Mouse (Mus musculus) forebrain, embryonic 15.5 days (tissue): ENCODE data around the gene Scnn1a. TPM values are rescaled to one million over a fixed set of nuclear protein-coding genes. Genes with fewer than 3 reads are reported as not detected.
A peak's percentile ranks its signal among the peaks of the same experiment; 100 is the strongest.

Source experiments
- ATAC-seq: fragments of 200-750 bp; cut with Nextera tagmentation; replicated peaks from 2 replicates; pipeline ENCODE4 v1.8.0; 2017; ENCODE audit warnings: mild to moderate bottlenecking, moderate TSS enrichment, moderate library complexity
- H3K27ac ChIP-seq: fragments of 300-500 bp; sonication (generic); replicated peaks from 2 replicates; pipeline ENCODE4 v1.5.1; 2015; ENCODE audit warnings: mild to moderate bottlenecking, inconsistent platforms
- H3K27me3 ChIP-seq: fragments of 300-500 bp; sonication (generic); 2 replicates; pipeline ENCODE4 v1.6.1; 2015; ENCODE audit warnings: inconsistent platforms
- H3K36me3 ChIP-seq: fragments of 300-500 bp; sonication (generic); 2 replicates; pipeline ENCODE4 v1.6.1; 2015; ENCODE audit warnings: mild to moderate bottlenecking, inconsistent platforms
- H3K4me1 ChIP-seq: fragments of 300-500 bp; sonication (generic); 2 replicates; pipeline ENCODE4 v1.6.1; 2015; ENCODE audit warnings: inconsistent platforms
- H3K4me2 ChIP-seq: fragments of 300-500 bp; sonication (generic); replicated peaks from 2 replicates; pipeline ENCODE4 v1.6.1; 2015; ENCODE audit warnings: mild to moderate bottlenecking, inconsistent platforms
- H3K4me3 ChIP-seq: fragments of 300-500 bp; sonication (generic); 2 replicates; pipeline ENCODE4 v1.5.1; 2015; ENCODE audit warnings: mild to moderate bottlenecking, inconsistent platforms
- H3K9ac ChIP-seq: fragments of 300-500 bp; sonication (generic); replicated peaks from 2 replicates; pipeline ENCODE4 v1.6.1; 2015; ENCODE audit warnings: mild to moderate bottlenecking, inconsistent platforms
- H3K9me3 ChIP-seq: fragments of 300-500 bp; sonication (generic); 2 replicates; pipeline ENCODE4 v1.6.1; 2016; ENCODE audit warnings: inconsistent platforms
- WGBS: fragments of 180-500 bp; shearing (Covaris S2); methylation state at CpG from one replicate; pipeline ENCODE4 v1.1.7; 2015; ENCODE audit warnings: mixed read lengths; 5-methylcytosine and 5-hydroxymethylcytosine counted together
- polyA plus RNA-seq: library from polyadenylated mRNA; unstranded; fragments of >200 nt; fragmentation: Nextera tagmentation; extraction: Ambion mirVana; gene quantifications from 2 replicates; pipeline ENCODE4 v1.2.1, GENCODE M21; 2015

The Scnn1a gene
- polyA plus RNA-seq, 1 experiment from 2014 or later: 0.25 TPM

DNA sequence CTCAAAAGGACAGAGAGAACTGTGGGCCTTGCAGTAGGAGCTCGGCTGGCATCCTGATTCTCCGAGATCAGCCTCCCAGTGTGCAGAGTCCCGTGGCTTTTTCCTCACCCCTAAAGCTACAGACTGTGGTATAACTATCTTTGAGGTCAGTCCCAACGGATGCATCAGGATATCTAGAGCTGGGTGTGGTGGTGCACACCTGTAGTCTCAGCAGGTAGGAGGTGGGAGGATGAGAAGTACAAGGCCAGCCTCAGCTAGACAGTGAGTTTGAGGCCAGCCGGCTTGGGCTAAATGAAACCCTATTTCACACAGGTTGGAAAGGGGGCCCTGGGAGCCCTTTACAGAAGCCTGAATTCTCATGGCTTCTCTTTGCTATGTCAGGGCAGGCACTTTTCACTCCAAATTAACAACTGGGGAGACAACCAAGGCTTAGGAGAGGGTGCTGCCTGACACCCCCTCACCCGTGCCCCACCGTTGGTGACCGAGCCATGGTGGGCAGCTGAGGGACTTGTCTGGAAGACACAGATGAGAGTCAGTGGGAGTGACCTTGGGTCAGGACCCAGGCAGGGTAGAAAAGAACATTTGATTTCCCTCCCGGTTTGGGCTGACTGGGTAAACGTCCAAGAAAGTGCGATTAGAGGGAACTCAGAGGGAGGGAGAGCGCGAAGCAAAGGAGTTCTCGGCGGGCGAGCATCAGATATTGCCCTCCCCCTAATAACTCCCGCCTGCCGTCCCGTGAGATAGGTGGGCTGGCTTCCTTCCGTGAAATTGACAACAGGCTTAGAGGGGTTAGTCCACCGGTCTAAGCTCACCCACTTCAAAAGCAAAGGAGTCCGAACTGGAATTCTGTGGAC, 28.5 kb downstream of the Scnn1a start, which contains the start of gene Tnfrsf1a:
Gene Tnfrsf1a, plus strand, starts transcription at position 642 of the 854 bp plus-strand sequence.
- Histone ChIP-seq H3K4me3 (peak within 1 kb of the TSS; percentile 43), H3K36me3 (no peaks in the 10 kb centered on the region), H3K4me1 (peaks cover 20% of the 10 kb centered on the region), H3K9ac (peak within 1 kb of the TSS; percentile 52), H3K27me3 (no peaks in the 10 kb centered on the region), H3K9me3 (no peaks in the 10 kb centered on the region), H3K27ac (no peak within 1 kb of the TSS), H3K4me2 (peak within 1 kb of the TSS; percentile 54)
- peak; percentile 36; the same call in 1 of the 2 replicates for ATAC-seq
- 6% methylated on average over 22 of the region's 22 CpGs for WGBS

GRCm38 (mm10) chr6:125349575-125350230, 29.2 kb downstream of the Scnn1a start:
- Histone ChIP-seq H3K4me1 (peaks cover 23% of the 10 kb centered on the region), H3K27me3 (no peaks in the 10 kb centered on the region), H3K9ac (peak overlapping the region; percentile 52), H3K27ac (no peak overlapping the region), H3K9me3 (no peaks in the 10 kb centered on the region), H3K4me3 (peak overlapping the region; percentile 43), H3K4me2 (peak overlapping the region; percentile 54), H3K36me3 (no peaks in the 10 kb centered on the region)
- peak; percentile 75 for ATAC-seq
- WGBS: under 1% methylated on average over 27 of the region's 27 CpGs

- Histone ChIP-seq H3K9me3 (no peaks in the 10 kb centered on the region), H3K9ac (peak overlapping the region; percentile 52), H3K4me1 (peaks cover 30% of the 10 kb centered on the region), H3K4me2 (peak overlapping the region; percentile 54), H3K4me3 (peak overlapping the region; percentile 43), H3K27ac (no peak overlapping the region), H3K36me3 (no peaks in the 10 kb centered on the region), H3K27me3 (no peaks in the 10 kb centered on the region)
- 8% methylated on average over 20 of the region's 20 CpGs for WGBS
- no peak; the same call in 1 of the 2 replicates for ATAC-seq
Measured at GRCm38 (mm10) chr6:125350231-125350994, 30.0 kb downstream of the Scnn1a start.

DNA sequence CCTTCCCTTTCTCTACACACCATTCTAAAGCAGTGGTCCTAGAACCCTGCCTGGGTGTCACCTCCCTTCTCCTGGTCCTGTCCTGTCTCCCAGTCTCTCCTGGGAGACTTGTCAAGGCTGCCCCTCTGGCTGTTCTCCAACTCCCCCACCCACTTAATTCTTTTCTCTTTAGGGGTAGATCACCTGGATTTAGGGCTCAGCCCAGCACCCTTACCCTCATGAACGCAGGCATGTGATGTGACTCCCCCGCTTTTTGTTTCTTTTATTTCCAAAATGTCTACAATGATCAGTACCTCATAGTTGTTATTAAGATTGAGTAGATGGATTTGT, 30.5 kb downstream of the Scnn1a start:
- Histone ChIP-seq H3K4me3 (no peak overlapping the region), H3K27ac (no peak overlapping the region), H3K36me3 (no peaks in the 10 kb centered on the region), H3K9me3 (no peaks in the 10 kb centered on the region), H3K9ac (no peak overlapping the region), H3K27me3 (no peaks in the 10 kb centered on the region), H3K4me1 (peaks cover 34% of the 10 kb centered on the region), H3K4me2 (peak overlapping the region; percentile 54; the same call in 1 of the 2 replicates)
- ATAC-seq: no peak
- WGBS: 87% methylated on average over 2 of the region's 2 CpGs

DNA sequence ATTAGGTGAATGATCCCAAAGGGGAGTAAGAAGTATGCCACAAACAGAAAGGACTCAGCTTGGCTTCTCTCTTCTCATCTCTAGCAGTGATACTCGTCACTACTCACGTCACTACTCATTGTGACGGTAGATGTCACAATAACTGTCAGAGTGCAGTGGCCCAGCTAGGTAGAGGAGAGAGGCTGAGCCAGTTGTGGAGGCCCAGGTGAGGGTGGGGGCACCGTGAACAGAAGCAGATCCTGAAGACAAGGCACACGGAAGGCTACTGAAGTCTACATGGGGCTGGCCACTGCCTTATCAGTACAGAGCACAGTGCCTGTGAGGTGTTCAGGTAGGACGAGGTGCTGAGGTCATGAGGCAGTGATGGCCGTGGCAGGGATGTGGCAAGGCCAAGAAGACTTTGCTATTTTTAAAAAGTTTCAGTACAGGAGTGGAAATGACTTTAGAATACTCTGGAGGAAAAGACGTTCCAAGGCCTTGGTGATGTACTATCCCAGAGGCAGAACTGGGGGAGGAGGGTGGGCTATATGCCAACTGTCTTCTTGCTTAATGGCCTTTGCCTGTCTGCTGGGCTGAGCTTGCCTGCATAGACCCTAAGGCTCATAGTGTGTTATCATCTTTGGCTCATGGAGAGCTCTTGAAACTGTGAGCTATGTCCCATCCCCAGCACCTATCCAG, 31.0 kb downstream of the Scnn1a start:
- Histone ChIP-seq H3K9me3 (no peaks in the 10 kb centered on the region), H3K27ac (no peak overlapping the region), H3K4me3 (no peak overlapping the region), H3K4me2 (no peak overlapping the region), H3K36me3 (no peaks in the 10 kb centered on the region), H3K9ac (no peak overlapping the region), H3K27me3 (no peaks in the 10 kb centered on the region), H3K4me1 (peaks cover 34% of the 10 kb centered on the region)
- 73% methylated on average over 8 of the region's 8 CpGs for WGBS
- no peak for ATAC-seq

GRCm38 (mm10) chr6:125352046-125352384, 31.6 kb downstream of the Scnn1a start:
- H3K27ac ChIP-seq: no peak overlapping the region
- H3K9ac ChIP-seq: no peak overlapping the region
- no peaks in the 10 kb centered on the region for H3K27me3 ChIP-seq
- H3K4me3 ChIP-seq: no peak overlapping the region
- peaks cover 34% of the 10 kb centered on the region for H3K4me1 ChIP-seq
- no peak overlapping the region for H3K4me2 ChIP-seq
- WGBS: 78% methylated on average over 5 of the region's 5 CpGs
- no peaks in the 10 kb centered on the region for H3K36me3 ChIP-seq
- no peaks in the 10 kb centered on the region for H3K9me3 ChIP-seq
- ATAC-seq: no peak

DNA sequence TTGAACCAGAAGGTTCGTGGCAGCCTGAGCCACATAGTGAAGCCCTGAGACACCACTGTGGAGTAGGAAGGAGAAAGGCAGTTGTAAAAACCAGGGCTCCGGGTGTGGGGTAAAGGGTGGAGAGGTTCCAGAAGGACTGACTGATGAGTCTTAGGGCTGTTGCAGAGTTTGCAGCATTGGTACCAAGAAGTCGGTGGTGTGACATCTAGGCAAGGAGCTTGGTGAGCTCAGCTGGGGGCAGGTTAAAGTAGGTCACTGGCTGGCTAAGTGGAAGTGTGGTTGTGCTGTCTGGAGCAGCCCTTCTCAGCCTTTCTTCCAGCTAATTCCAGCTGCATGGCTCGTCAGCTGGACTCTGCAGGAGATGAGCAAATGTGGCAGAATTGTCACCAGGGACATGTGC, 32.4 kb downstream of the Scnn1a start:
- no peaks in the 10 kb centered on the region for H3K36me3 ChIP-seq
- H3K4me3 ChIP-seq: no peak overlapping the region
- H3K9me3 ChIP-seq: no peaks in the 10 kb centered on the region
- WGBS: 71% methylated on average over 4 of the region's 4 CpGs
- H3K27ac ChIP-seq: no peak overlapping the region
- H3K9ac ChIP-seq: no peak overlapping the region
- no peak overlapping the region for H3K4me2 ChIP-seq
- peaks cover 34% of the 10 kb centered on the region for H3K4me1 ChIP-seq
- no peak for ATAC-seq
- no peaks in the 10 kb centered on the region for H3K27me3 ChIP-seq

DNA sequence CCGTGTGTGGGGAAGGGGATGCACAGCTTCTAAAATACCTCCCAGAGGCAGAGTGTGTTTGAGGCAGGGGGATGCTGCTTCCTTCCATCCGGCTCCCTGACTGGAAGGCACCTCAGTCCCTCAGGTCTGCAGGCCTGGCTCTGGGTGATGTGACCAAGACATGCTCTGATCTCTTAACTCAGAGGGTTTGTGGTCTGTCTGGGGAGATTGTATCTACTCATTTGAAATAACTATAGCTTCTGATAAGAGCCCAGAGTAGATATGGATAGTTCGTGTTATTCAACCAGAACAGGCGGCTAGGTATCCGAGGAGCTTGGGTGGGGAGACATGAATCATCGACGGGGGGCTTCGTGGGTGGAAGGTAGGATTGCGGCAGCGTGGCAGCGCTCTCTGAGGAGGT, 32.8 kb downstream of the Scnn1a start:
- no peaks in the 10 kb centered on the region for H3K9me3 ChIP-seq
- H3K36me3 ChIP-seq: no peaks in the 10 kb centered on the region
- no peak overlapping the region for H3K4me3 ChIP-seq
- ATAC-seq: no peak
- no peak overlapping the region for H3K27ac ChIP-seq
- H3K9ac ChIP-seq: no peak overlapping the region
- peaks cover 34% of the 10 kb centered on the region for H3K4me1 ChIP-seq
- WGBS: 80% methylated on average over 11 of the region's 11 CpGs
- no peak overlapping the region for H3K4me2 ChIP-seq
- no peaks in the 10 kb centered on the region for H3K27me3 ChIP-seq

- ATAC-seq: no peak
- Histone ChIP-seq H3K9ac (no peak overlapping the region), H3K4me1 (peaks cover 34% of the 10 kb centered on the region), H3K36me3 (no peaks in the 10 kb centered on the region), H3K27me3 (no peaks in the 10 kb centered on the region), H3K4me3 (no peak overlapping the region), H3K27ac (no peak overlapping the region), H3K4me2 (no peak overlapping the region), H3K9me3 (no peaks in the 10 kb centered on the region)
- 80% methylated on average over 4 of the region's 4 CpGs for WGBS
Measured at GRCm38 (mm10) chr6:125353655-125354054, 33.2 kb downstream of the Scnn1a start.

GRCm38 (mm10) chr6:125354352-125355151, 34.1 kb downstream of the Scnn1a start:
- WGBS: 21% methylated on average over 14 of the region's 14 CpGs
- H3K4me1 ChIP-seq: peaks cover 25% of the 10 kb centered on the region
- H3K27me3 ChIP-seq: no peaks in the 10 kb centered on the region
- H3K4me3 ChIP-seq: no peak overlapping the region
- H3K9ac ChIP-seq: no peak overlapping the region
- no peak overlapping the region for H3K4me2 ChIP-seq
- ATAC-seq: no peak
- H3K9me3 ChIP-seq: no peaks in the 10 kb centered on the region
- no peaks in the 10 kb centered on the region for H3K36me3 ChIP-seq
- H3K27ac ChIP-seq: no peak overlapping the region

- H3K4me2 ChIP-seq: no peak overlapping the region; the same call in 1 of the 2 replicates
- no peaks in the 10 kb centered on the region for H3K27me3 ChIP-seq
- H3K36me3 ChIP-seq: no peaks in the 10 kb centered on the region
- H3K4me3 ChIP-seq: no peak overlapping the region
- H3K9ac ChIP-seq: no peak overlapping the region
- WGBS: 9% methylated on average over 10 of the region's 10 CpGs
- H3K9me3 ChIP-seq: no peaks in the 10 kb centered on the region
- H3K27ac ChIP-seq: no peak overlapping the region
- peaks cover 18% of the 10 kb centered on the region for H3K4me1 ChIP-seq
- no peak for ATAC-seq
Measured at GRCm38 (mm10) chr6:125355197-125355741, 34.8 kb downstream of the Scnn1a start.
